Mouse (Mus musculus) erythroblast, adult 5-6 weeks (primary cell): ENCODE data around the gene Tbc1d10c. TPM values are rescaled to one million over a fixed set of nuclear protein-coding genes. Genes with fewer than 3 reads are reported as not detected.

ENCODE experiments used
- ATAC-seq: replicated peaks from 2 replicates; pipeline ENCODE4 v1.8.0; 2016; ENCODE audit warnings: moderate number of reproducible peaks, mild to moderate bottlenecking, moderate TSS enrichment, inconsistent platforms; ENCODE audit not compliant: poor library complexity, low FRiP score, severe bottlenecking
- total RNA-seq, 2 experiments: library from RNA; stranded (forward) in 1 of 2; stranded (reverse) in 1 of 2; fragments of 150-400 nt in 1 of 2; fragments of 200-764, 138-1000 nt in 1 of 2; gene quantifications; 2 replicates each; pipeline versions ENCODE4 v1.2.3 to v1.2.4; 2015 to 2017; ENCODE audit warnings: low replicate concordance in 2 of 2

Tbc1d10c gene
- 8.8 and 25.7 TPM in 2 replicates for total RNA-seq (2015; ENCODE audit: low replicate concordance)
- 5.8 and 11.3 TPM in 2 replicates for total RNA-seq (2017; ENCODE audit: low replicate concordance)

GRCm38 (mm10) chr19:4190831-4191334 is at the start of gene Tbc1d10c:
Tbc1d10c (minus strand) TSS chr19:4191284.
- ATAC-seq: no peak

DNA sequence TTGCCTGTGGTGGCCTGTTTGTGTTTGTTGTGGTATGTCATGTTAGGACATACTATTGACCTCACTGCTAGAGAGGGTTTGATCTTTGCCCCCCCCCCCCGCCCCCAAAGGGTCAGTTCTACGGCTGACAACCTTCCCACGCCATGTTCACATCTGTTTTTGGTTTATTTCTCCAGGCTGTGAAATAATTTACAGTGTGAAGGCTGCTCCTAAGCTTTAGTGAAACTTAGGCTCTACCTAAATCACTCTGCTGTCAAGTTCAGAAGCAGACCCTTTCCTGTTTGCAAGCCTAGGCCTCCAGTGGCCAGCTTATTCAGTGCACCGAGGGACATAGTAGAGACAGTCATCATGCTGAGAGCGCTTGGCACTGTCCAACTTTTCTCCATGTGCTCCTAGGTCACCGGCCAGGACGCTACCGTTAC is 49.2 kb upstream of the Tbc1d10c start:
- ATAC-seq: no peak

DNA sequence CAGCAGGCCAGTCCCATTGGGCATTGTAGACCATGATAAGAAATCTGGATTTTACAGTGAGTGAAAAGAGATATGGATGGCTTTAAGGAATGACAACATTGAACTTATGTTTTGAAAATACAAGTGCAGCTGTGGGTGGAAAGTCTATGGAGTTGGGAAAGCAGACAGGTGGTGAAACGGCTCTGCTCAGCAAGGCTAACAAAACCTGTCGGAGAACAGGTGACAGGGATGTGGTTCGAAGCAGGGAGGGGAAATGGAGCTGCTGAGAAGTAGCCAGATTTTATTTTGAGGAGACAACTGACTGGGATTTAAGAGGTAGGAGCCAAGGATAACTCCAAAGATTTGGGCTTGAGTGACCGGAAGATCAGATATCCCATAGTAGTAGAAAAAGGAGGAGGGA is 43.5 kb upstream of the Tbc1d10c start:
- no peak for ATAC-seq

DNA sequence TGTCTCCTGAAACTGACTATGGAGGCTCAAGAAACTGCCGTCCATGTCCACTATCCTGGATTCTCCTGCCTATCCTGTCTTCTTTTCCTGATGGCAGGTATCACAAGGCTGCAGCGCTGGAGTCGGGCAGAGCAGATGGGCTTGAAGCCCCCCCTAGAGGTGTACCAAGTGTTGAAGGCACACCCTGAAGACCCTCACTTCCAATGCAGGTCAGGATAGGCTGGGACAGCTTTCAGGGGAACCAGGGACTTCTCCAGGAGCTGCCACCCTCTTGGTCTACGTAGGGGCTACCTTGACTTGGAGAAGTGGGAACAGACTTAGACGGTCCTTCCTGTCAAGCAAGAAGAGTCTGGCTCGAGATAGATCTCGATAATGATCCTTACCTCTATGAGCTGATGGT is 41.6 kb upstream of the Tbc1d10c start:
- no peak for ATAC-seq

DNA sequence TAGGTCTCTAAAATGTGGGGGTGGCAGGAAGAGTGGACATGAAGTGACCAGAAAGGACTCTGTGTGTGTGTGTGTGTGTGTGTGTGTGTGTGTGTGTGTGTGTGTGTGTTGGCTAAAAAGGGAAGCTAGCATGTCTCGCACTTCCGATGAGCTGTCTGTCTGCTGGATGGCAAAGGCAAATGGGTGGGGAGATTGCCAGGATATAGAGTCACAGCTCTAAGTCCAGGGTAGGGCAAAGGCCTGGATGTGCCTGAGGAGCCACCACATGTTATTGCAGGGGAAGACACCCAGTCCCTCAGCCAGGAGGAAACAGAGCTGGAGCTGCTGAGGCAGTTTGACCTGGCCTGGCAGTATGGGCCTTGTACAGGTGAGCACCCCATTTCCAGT is 41.1 kb upstream of the Tbc1d10c start:
- ATAC-seq: peak; percentile 14; the same call in 1 of the 2 replicates

- ATAC-seq: peak; percentile 91
These were observed 40.4 kb upstream of the Tbc1d10c start, which contains the start of gene Pold4 for GRCm38 (mm10) chr19:4231253-4232185. Pold4 (plus strand) TSS chr19:4231899.

GRCm38 (mm10) chr19:4230415-4230814 is 39.3 kb upstream of the Tbc1d10c start:
- ATAC-seq: no peak

DNA sequence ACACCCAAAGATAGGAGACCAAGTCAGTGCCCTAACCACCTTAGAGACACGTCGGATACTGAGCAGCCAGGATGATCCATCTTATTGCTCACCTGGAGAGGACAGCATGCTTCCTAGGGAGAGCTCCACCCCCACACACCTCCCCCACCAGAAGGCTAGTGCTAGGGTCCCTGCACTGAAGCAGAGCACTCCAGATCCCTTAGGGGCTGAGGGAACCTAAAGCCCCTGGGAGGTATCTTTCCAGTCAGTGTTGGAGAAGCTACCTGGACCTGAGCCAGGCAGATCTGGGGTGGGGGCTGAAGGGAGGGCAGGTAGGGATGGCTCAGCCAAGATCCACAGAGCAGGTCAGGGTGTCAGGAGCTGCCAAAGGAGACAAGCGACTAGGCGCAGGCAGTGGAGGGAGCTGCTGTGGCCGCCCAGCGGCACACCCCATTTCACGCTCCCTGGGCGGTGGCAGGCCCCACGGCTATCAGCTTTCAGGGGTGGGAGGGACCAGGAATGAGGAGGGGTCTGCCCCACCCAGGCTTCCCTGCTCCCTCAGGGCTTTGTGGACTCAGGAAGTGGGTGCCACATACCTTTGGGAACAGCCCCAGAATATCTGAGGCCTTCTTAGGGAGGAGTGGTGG is 38.5 kb upstream of the Tbc1d10c start:
- no peak for ATAC-seq

- no peak for ATAC-seq
These were observed 37.8 kb upstream of the Tbc1d10c start for GRCm38 (mm10) chr19:4228891-4229290.

GRCm38 (mm10) chr19:4227894-4228678 is 37.0 kb upstream of the Tbc1d10c start:
- ATAC-seq: peak; percentile 61

DNA sequence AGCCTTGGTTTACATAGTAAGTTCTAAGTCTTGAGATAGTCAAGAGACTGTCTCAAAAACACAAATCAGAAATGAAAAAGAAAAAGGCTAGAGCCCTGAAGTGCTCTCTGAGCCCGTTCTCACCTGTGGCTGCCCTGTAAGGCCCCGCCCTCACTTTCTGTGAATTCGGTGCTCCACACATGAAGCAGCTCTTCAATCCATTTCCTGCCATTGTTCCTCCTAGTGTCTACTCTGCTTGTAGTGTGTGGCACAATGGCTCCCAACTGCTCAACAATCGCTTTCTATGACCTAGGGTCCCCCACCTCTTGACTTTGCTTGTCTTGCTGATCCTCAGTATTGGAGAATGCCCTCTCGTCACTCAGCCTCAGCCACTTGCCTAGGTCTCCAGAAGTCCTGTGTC is 36.4 kb upstream of the Tbc1d10c start:
- no peak for ATAC-seq

GRCm38 (mm10) chr19:4226779-4227178 is 35.7 kb upstream of the Tbc1d10c start:
- no peak for ATAC-seq

- no peak for ATAC-seq
These were observed 31.1 kb upstream of the Tbc1d10c start for GRCm38 (mm10) chr19:4222165-4222564.

DNA sequence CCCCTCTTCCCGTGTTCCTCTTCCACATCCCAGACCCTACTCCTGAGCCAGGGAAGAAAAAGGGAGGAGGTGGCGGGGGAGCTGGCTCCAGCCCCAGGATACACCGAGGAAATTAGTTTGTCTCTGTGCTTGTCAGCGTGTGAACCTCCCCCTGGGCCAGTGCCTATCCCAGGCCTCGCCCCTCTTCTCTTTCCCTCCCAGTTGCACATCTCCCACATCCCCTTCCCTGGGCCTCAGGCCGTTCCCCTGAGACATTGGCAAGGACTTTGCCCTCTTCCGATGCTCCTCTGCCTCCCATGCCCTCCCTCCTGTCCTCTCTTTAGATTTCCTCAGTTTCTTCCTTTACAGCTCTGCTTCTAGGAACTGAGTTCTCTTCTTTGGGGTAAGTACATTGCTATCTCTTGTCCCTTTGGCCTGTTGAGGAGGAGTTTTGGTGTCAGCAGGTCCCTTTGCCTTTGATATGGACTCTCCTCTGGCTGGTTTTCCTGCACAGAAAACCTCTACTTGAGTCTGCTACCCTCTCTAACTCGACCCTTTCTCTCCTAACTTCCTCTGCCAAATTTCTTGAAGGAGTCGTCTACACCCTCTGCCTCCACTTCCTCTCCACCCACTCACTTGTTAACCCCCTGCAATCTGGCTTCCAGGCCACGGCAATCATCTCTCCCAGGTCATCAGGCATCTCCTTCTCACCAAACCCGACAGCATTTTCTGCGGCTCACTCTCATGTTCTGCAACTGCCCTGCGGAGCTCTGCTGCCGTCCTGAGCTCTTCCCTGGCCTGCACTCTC is 30.1 kb upstream of the Tbc1d10c start:
- ATAC-seq: no peak

GRCm38 (mm10) chr19:4220416-4220815 is 29.3 kb upstream of the Tbc1d10c start:
- no peak for ATAC-seq

- no peak for ATAC-seq
These were observed 28.9 kb upstream of the Tbc1d10c start for GRCm38 (mm10) chr19:4219943-4220342.

DNA sequence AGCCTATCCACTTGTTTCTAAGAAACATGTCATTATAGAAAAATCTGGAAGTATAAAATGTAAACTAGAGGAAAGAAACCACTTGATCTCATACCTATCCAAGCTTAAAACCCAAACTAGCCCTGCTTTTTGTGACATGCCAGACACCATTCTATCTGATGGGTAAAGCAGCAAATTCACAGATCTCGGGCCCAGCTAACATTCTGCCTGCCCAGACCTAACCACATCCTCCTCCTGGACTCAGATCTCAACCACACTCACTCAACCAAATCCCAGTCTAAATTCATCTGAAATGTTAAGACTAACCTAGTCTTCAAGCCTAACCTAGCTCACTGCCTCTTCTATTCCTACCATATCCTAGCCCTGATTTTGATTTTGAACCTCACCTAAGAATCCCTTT is 27.7 kb upstream of the Tbc1d10c start:
- no peak for ATAC-seq

- no peak for ATAC-seq
These were observed 27.2 kb upstream of the Tbc1d10c start for GRCm38 (mm10) chr19:4218293-4218692.

DNA sequence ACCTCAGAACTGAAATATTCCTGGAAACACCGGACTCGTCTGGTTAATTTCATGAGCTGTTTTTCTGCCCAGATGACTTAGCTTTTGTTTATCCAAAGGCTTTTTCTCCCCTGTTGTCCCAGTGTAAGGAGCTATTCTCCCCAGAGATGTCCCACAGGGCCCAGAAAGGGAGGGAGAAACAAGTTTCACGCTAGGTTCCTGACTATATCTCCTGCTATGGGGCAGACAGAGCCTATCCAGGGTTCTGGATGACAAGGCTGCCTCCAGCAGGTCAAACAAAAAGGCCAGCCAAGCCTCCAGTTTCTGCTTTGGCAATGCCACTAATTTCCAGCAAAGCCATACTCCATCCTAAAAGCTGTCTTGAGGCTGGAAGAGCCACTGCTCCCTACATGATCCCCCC is 26.8 kb upstream of the Tbc1d10c start:
- no peak for ATAC-seq
